Mouse (Mus musculus): Measurements from ENCODE around the gene Phb. TPM values are rescaled to one million over a fixed set of nuclear protein-coding genes. Genes with fewer than 3 reads are reported as not detected.
A peak's percentile ranks its signal among the peaks of the same experiment; 100 is the strongest.

Gene Phb
- polyA plus RNA-seq (2015; fragmentation: Nextera tagmentation; extraction: Ambion mirVana), result 309 and 324 TPM in 2 replicates

DNA sequence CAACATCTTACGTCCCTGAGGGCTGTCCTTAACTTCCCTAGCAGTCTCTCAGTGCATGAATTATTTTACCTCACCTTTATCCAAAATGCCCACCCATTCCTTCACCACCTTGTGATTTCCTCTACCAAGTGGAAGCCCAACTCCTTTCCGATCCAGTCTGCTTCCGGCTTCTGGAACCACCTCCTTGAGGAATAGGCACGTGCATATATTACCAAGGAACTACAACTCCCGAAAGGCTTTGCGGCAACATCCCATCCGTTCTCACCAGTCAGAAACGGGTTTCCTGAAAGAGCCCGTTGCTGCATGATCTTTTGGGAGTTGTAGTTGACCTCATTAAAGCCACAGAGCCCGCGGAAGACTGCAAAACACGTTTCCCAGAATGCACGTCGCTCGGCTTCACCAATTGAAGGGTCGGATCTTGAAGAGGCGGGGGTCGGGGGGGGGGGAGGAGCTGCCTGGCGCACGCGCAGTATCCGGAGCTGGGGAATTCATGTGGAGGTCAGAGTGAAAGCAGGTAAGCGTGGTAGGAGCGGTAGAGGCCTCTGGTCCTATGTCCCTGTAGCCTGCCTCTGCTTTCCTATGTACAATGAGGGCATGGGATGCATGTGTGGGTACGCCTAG, at the start of gene Phb:
Phb (plus strand) TSS at position 429 of the 621 bp plus-strand sequence.
- Histone ChIP-seq H3K4me2 (ENCODE audit: low read depth, low read length) (peak within 1 kb of the TSS; percentile 74), H3K27ac (ENCODE audit: low read length) (peak within 1 kb of the TSS; percentile 74), H3K36me3 (ENCODE audit: control insufficient read depth, insufficient read depth, low read length) (peaks cover 9% of the 10 kb centered on the region; the same call in 1 of the 2 replicates), H3K27me3 (replicated peaks; ENCODE audit: control insufficient read depth, insufficient read depth, low read length) (no peaks in the 10 kb centered on the region), H3K4me3 (ENCODE audit: low read length) (peak within 1 kb of the TSS; percentile 85), H3K9me3 (ENCODE audit: control insufficient read depth, low read length) (no peaks in the 10 kb centered on the region), H3K4me1 (ENCODE audit: control insufficient read depth, insufficient read depth, low read length) (peaks cover 5% of the 10 kb centered on the region; the same call in 1 of the 2 replicates), H3K9ac (ENCODE audit: low read depth, low read length) (peak within 1 kb of the TSS; percentile 79)
- 2% methylated on average over 25 of the region's 25 CpGs for WGBS
- ATAC-seq, result peak; percentile 97

DNA sequence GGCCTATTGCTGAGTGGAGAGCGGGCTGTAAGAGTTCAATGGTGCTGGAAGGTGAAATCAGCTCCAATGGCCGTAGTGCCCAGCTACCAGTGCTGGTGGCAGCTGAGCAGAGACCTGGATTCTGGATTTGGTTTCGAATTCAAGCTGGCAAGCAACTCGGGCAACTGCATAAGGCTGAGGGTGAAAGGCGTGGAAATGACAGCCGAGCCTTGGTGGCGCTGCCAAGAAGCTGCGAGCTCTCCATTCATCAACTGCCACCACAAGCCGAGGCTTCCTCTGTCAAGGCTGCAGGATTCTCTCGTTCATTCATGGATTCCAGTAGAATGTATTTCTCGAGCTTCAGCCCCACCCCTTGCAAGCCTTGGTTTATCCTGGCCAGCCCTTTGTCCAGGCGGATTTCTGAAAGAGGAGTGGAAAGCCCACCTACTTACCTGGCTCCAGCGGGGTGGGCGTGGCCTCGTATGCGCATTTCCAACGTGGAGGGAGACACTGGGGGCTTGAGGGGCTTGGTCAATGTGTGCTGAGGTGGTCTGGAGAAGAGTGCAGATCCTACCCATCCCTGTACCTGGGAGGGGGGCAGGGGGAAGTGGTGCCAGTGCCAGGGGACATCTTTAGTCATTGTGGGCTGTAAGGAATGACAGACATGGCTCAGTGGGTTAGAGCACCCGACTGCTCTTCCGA, 48.8 kb upstream of the Phb start:
- Histone ChIP-seq H3K9ac (ENCODE audit: low read depth, low read length) (no peak overlapping the region), H3K27me3 (replicated peaks; ENCODE audit: control insufficient read depth, insufficient read depth, low read length) (no peaks in the 10 kb centered on the region), H3K4me1 (ENCODE audit: control insufficient read depth, insufficient read depth, low read length) (peaks cover 10% of the 10 kb centered on the region), H3K27ac (ENCODE audit: low read length) (no peak overlapping the region), H3K36me3 (ENCODE audit: control insufficient read depth, insufficient read depth, low read length) (no peaks in the 10 kb centered on the region), H3K4me2 (ENCODE audit: low read depth, low read length) (no peak overlapping the region), H3K4me3 (ENCODE audit: low read length) (no peak overlapping the region), H3K9me3 (ENCODE audit: control insufficient read depth, low read length) (no peaks in the 10 kb centered on the region)
- no peak for ATAC-seq
- WGBS, result 49% methylated on average over 19 of the region's 19 CpGs

- Histone ChIP-seq H3K9me3 (ENCODE audit: control insufficient read depth, low read length) (no peaks in the 10 kb centered on the region), H3K36me3 (ENCODE audit: control insufficient read depth, insufficient read depth, low read length) (no peaks in the 10 kb centered on the region), H3K4me1 (ENCODE audit: control insufficient read depth, insufficient read depth, low read length) (peaks cover 10% of the 10 kb centered on the region), H3K27ac (ENCODE audit: low read length) (no peak overlapping the region), H3K9ac (ENCODE audit: low read depth, low read length) (no peak overlapping the region), H3K27me3 (replicated peaks; ENCODE audit: control insufficient read depth, insufficient read depth, low read length) (no peaks in the 10 kb centered on the region), H3K4me3 (ENCODE audit: low read length) (no peak overlapping the region), H3K4me2 (ENCODE audit: low read depth, low read length) (no peak overlapping the region)
- ATAC-seq, result no peak
- WGBS, result 71% methylated on average over 3 of the region's 3 CpGs
Observed at GRCm38 (mm10) chr11:95619081-95619480, 47.7 kb upstream of the Phb start.

GRCm38 (mm10) chr11:95619886-95620444, 46.8 kb upstream of the Phb start:
- Histone ChIP-seq H3K4me2 (ENCODE audit: low read depth, low read length) (no peak overlapping the region), H3K36me3 (ENCODE audit: control insufficient read depth, insufficient read depth, low read length) (no peaks in the 10 kb centered on the region), H3K9me3 (ENCODE audit: control insufficient read depth, low read length) (no peaks in the 10 kb centered on the region), H3K27me3 (replicated peaks; ENCODE audit: control insufficient read depth, insufficient read depth, low read length) (no peaks in the 10 kb centered on the region), H3K4me3 (ENCODE audit: low read length) (no peak overlapping the region), H3K9ac (ENCODE audit: low read depth, low read length) (no peak overlapping the region), H3K27ac (ENCODE audit: low read length) (no peak overlapping the region), H3K4me1 (ENCODE audit: control insufficient read depth, insufficient read depth, low read length) (peaks cover 10% of the 10 kb centered on the region)
- 91% methylated on average over 5 of the region's 5 CpGs for WGBS
- ATAC-seq, result no peak

DNA sequence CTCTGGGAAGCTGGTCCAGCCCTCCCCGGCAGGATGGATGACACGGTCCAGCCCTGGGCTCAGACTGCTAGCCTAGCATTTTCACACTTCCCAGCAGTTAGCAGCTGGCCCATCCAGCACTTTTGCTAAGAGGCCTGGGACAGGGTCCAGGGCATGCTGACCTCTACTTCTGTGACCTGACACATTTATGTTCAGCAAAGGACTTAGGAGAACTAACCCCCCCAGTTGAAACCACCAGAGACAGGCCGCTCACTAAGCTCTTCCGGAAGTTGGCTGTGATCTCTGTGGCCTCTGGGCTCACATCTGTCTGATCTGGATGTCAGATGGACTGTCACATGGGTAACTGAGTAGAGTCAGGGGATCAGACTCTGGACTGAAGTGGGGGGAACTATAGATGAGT, 45.7 kb upstream of the Phb start:
- Histone ChIP-seq H3K27ac (ENCODE audit: low read length) (no peak overlapping the region; the same call in 1 of the 2 replicates), H3K4me2 (ENCODE audit: low read depth, low read length) (no peak overlapping the region), H3K9ac (ENCODE audit: low read depth, low read length) (no peak overlapping the region), H3K9me3 (ENCODE audit: control insufficient read depth, low read length) (no peaks in the 10 kb centered on the region), H3K4me1 (ENCODE audit: control insufficient read depth, insufficient read depth, low read length) (peaks cover 10% of the 10 kb centered on the region), H3K36me3 (ENCODE audit: control insufficient read depth, insufficient read depth, low read length) (no peaks in the 10 kb centered on the region), H3K4me3 (ENCODE audit: low read length) (no peak overlapping the region), H3K27me3 (replicated peaks; ENCODE audit: control insufficient read depth, insufficient read depth, low read length) (no peaks in the 10 kb centered on the region)
- 54% methylated on average over 4 of the region's 4 CpGs for WGBS
- peak; percentile 66 for ATAC-seq

DNA sequence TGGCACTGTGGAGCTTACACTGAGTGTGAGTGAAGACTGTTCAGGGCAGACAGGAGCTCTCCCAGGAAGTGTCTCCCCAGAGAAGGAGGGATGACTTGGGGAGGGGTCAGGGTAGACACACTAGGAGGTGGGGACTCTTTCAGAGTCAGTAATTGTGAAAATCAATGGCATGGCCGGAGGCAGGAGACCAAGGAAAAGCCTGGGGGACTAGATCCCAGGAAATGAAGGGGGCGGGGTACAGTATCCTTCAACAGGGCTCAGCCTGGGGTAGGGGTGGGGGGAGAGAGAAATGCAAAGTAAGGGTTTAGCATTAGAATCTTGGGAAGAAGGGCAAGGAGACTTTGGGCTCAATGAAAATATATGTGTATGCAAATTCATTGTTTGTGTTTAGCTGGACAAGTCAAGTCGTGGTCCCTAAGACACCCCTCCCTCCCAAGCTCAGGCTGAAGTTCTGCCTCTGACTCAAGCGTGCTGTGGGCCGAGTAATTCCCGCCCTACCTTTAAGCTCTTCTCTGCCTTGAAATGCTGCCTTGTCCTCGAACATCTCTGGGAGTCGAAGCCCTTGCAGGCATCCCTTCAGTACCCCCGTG, 45.1 kb upstream of the Phb start:
- Histone ChIP-seq H3K27ac (ENCODE audit: low read length) (0 out of 2 replicates have a peak overlapping the region, but pooled peaks have one; percentile 36), H3K4me1 (ENCODE audit: control insufficient read depth, insufficient read depth, low read length) (peaks cover 10% of the 10 kb centered on the region), H3K4me2 (ENCODE audit: low read depth, low read length) (no peak overlapping the region), H3K9ac (ENCODE audit: low read depth, low read length) (no peak overlapping the region), H3K9me3 (ENCODE audit: control insufficient read depth, low read length) (no peaks in the 10 kb centered on the region), H3K4me3 (ENCODE audit: low read length) (no peak overlapping the region), H3K36me3 (ENCODE audit: control insufficient read depth, insufficient read depth, low read length) (no peaks in the 10 kb centered on the region), H3K27me3 (replicated peaks; ENCODE audit: control insufficient read depth, insufficient read depth, low read length) (no peaks in the 10 kb centered on the region)
- 0 out of 2 replicates have a peak, but pooled peaks have one; percentile 26 for ATAC-seq
- 38% methylated on average over 9 of the region's 9 CpGs for WGBS

DNA sequence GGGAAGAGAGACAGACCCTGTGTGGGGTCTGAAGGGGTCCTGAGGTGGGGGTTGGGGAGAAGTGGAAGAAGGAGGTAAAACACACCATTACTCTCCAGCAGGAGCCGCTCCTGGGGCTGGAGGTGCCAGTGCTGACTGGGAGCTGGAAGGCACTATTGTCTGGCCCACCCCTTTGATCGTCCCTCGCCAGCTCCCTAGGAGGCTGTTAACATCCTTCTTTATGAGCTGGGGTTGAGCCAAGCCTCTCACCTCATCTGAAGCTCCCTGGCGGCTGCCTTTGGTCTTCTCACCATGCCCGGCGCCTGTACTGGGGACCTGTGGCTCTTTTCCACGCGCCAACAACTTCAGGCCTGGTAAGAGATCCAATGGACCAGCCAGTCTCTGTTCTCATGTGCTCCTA, 44.3 kb upstream of the Phb start:
- 52% methylated on average over 8 of the region's 8 CpGs for WGBS
- Histone ChIP-seq H3K9me3 (ENCODE audit: control insufficient read depth, low read length) (no peaks in the 10 kb centered on the region), H3K4me1 (ENCODE audit: control insufficient read depth, insufficient read depth, low read length) (peaks cover 10% of the 10 kb centered on the region), H3K9ac (ENCODE audit: low read depth, low read length) (no peak overlapping the region), H3K36me3 (ENCODE audit: control insufficient read depth, insufficient read depth, low read length) (no peaks in the 10 kb centered on the region), H3K4me3 (ENCODE audit: low read length) (no peak overlapping the region), H3K27ac (ENCODE audit: low read length) (no peak overlapping the region), H3K4me2 (ENCODE audit: low read depth, low read length) (no peak overlapping the region), H3K27me3 (replicated peaks; ENCODE audit: control insufficient read depth, insufficient read depth, low read length) (no peaks in the 10 kb centered on the region)
- no peak for ATAC-seq

GRCm38 (mm10) chr11:95630558-95630957, 36.2 kb upstream of the Phb start:
- H3K27ac ChIP-seq (ENCODE audit: low read length), result no peak overlapping the region
- H3K4me3 ChIP-seq (ENCODE audit: low read length), result no peak overlapping the region
- H3K36me3 ChIP-seq (ENCODE audit: control insufficient read depth, insufficient read depth, low read length), result no peaks in the 10 kb centered on the region
- ATAC-seq, result no peak
- H3K9me3 ChIP-seq (ENCODE audit: control insufficient read depth, low read length), result no peaks in the 10 kb centered on the region
- H3K9ac ChIP-seq (ENCODE audit: low read depth, low read length), result no peak overlapping the region
- H3K4me2 ChIP-seq (ENCODE audit: low read depth, low read length), result no peak overlapping the region
- peaks cover 5% of the 10 kb centered on the region; the same call in 1 of the 2 replicates for H3K27me3 ChIP-seq (replicated peaks; ENCODE audit: control insufficient read depth, insufficient read depth, low read length)
- 82% methylated on average over 6 of the region's 6 CpGs for WGBS
- H3K4me1 ChIP-seq (ENCODE audit: control insufficient read depth, insufficient read depth, low read length), result peaks cover 7% of the 10 kb centered on the region; the same call in 1 of the 2 replicates

GRCm38 (mm10) chr11:95631301-95631700, 35.5 kb upstream of the Phb start:
- no peak overlapping the region for H3K4me3 ChIP-seq (ENCODE audit: low read length)
- H3K9ac ChIP-seq (ENCODE audit: low read depth, low read length), result no peak overlapping the region
- no peaks in the 10 kb centered on the region for H3K9me3 ChIP-seq (ENCODE audit: control insufficient read depth, low read length)
- ATAC-seq, result peak; percentile 59; the same call in 1 of the 2 replicates
- peak overlapping the region; percentile 48; the same call in 1 of the 2 replicates for H3K27ac ChIP-seq (ENCODE audit: low read length)
- peaks cover 5% of the 10 kb centered on the region; the same call in 1 of the 2 replicates for H3K27me3 ChIP-seq (replicated peaks; ENCODE audit: control insufficient read depth, insufficient read depth, low read length)
- no peaks in the 10 kb centered on the region for H3K36me3 ChIP-seq (ENCODE audit: control insufficient read depth, insufficient read depth, low read length)
- H3K4me2 ChIP-seq (ENCODE audit: low read depth, low read length), result no peak overlapping the region
- H3K4me1 ChIP-seq (ENCODE audit: control insufficient read depth, insufficient read depth, low read length), result peaks cover 7% of the 10 kb centered on the region; the same call in 1 of the 2 replicates
- 60% methylated on average over 3 of the region's 4 CpGs for WGBS

All from intestine, embryonic 16.5 days (tissue).